ENCODE assay signal across 16 mouse cellular contexts in genomic region chr8:122902581-122902980, GRCm38 (mm10). TPM values are rescaled to one million over a fixed set of nuclear protein-coding genes. Genes with fewer than 3 reads are reported as not detected.
A peak's percentile ranks its signal among the peaks of the same experiment; 100 is the strongest.
DNase-seq lines count a peak whose midpoint lies in the region; ATAC-seq and TF ChIP-seq lines count a peak whose summit lies in the region.
"Had no signal": no experiment of that assay in that cellular context is flagged by ENCODE, and none has a peak within 500 bp of the region (broad histone marks: within the 10 kb centered on the region; RNA-seq: fewer than 3 reads in every experiment).

No protein-coding gene starts in this region.

- peaks cover 26% of the 10 kb centered on the region for H3K36me3 ChIP-seq in forebrain, embryonic 13.5 days (ENCODE audit: poor library complexity, severe bottlenecking)
- peaks cover 28% of the 10 kb centered on the region for H3K36me3 ChIP-seq in forebrain, embryonic 12.5 days (replicated peaks)

- TF ChIP-seq CTCF in layer of hippocampus, adult 2 months (conservative IDR thresholded peaks at IDR 0.05), result no peak

- no peak for DNase-seq in layer of hippocampus, adult 2 months (ENCODE audit: low spot score in 2 of 2)
- no peak for DNase-seq in layer of hippocampus, postnatal 25 days (ENCODE audit: extremely low spot score in 1 of 2, low spot score in 1 of 2)
- DNase-seq in adrenal gland, postnatal 10 days, result peak; percentile 59
- DNase-seq in brain, adult 2 months (ENCODE audit: low read depth, low spot score), result peak; percentile 51
- DNase-seq in right cerebral cortex, postnatal 14 days, result no peak
- DNase-seq: heart, postnatal 36 days; liver; lung, adult 2 months; lung, postnatal 36 days; retina, postnatal 1 day; thymus, adult 18-20 months had no signal

- no peaks in the 10 kb centered on the region for H3K27me3 ChIP-seq in forebrain, embryonic 13.5 days
- H3K27me3 ChIP-seq in forebrain, embryonic 12.5 days, result no peaks in the 10 kb centered on the region
- H3K27me3 ChIP-seq: embryonic facial prominence, embryonic 13.5 days; midbrain, embryonic 12.5 days had no signal

- peak overlapping the region; percentile 35 for H3K9ac ChIP-seq in forebrain, embryonic 13.5 days
- no peak overlapping the region; the same call in 1 of the 2 replicates for H3K9ac ChIP-seq in forebrain, embryonic 12.5 days
- H3K9ac ChIP-seq: embryonic facial prominence, embryonic 13.5 days; midbrain, embryonic 12.5 days had no signal

- no peak overlapping the region for H3K4me3 ChIP-seq in forebrain, embryonic 13.5 days
- no peak overlapping the region for H3K4me3 ChIP-seq in forebrain, embryonic 12.5 days (replicated peaks)
- H3K4me3 ChIP-seq in layer of hippocampus, adult 2 months, result no peak overlapping the region
- H3K4me3 ChIP-seq: embryonic facial prominence, embryonic 13.5 days; heart, embryonic 10.5 days; midbrain, embryonic 12.5 days had no signal

- peaks cover 5% of the 10 kb centered on the region; the same call in 1 of the 2 replicates for H3K4me1 ChIP-seq in forebrain, embryonic 13.5 days
- no peaks in the 10 kb centered on the region for H3K4me1 ChIP-seq in forebrain, embryonic 12.5 days
- H3K4me1 ChIP-seq: midbrain, embryonic 12.5 days had no signal

- H3K4me2 ChIP-seq in forebrain, embryonic 13.5 days, result no peak overlapping the region
- H3K4me2 ChIP-seq in forebrain, embryonic 12.5 days, result no peak overlapping the region
- H3K4me2 ChIP-seq: embryonic facial prominence, embryonic 13.5 days; midbrain, embryonic 12.5 days had no signal

- 59% methylated on average over 3 of the region's 3 CpGs for WGBS in forebrain, embryonic 13.5 days
- WGBS in forebrain, embryonic 12.5 days, result 65% methylated on average over 3 of the region's 3 CpGs

- no peaks in the 10 kb centered on the region for H3K9me3 ChIP-seq in forebrain, embryonic 13.5 days (replicated peaks)
- H3K9me3 ChIP-seq in forebrain, embryonic 12.5 days, result no peaks in the 10 kb centered on the region
- H3K9me3 ChIP-seq: embryonic facial prominence, embryonic 13.5 days; heart, embryonic 10.5 days; midbrain, embryonic 12.5 days had no signal

- H3K27ac ChIP-seq in forebrain, embryonic 13.5 days, result no peak overlapping the region
- no peak overlapping the region; the same call in 1 of the 2 replicates for H3K27ac ChIP-seq in forebrain, embryonic 12.5 days
- peak overlapping the region; percentile 73 for H3K27ac ChIP-seq in layer of hippocampus, adult 2 months
- H3K27ac ChIP-seq: embryonic facial prominence, embryonic 13.5 days; heart, embryonic 10.5 days; midbrain, embryonic 12.5 days had no signal

- ATAC-seq in forebrain, embryonic 13.5 days, result no peak
- no peak for ATAC-seq in forebrain, embryonic 12.5 days (ENCODE audit: low FRiP score)

RNA-seq across cellular contexts. Expression of gene Cdh15, which starts 54.8 kb away (rescaled TPM):
- polyA plus RNA-seq in forebrain, embryonic 13.5 days (2015; fragmentation: Nextera tagmentation; extraction: Ambion mirVana), result 0.28 and 0.74 TPM in 2 replicates
- polyA plus RNA-seq in forebrain, embryonic 12.5 days (2016; fragmentation: Nextera tagmentation; extraction: Ambion mirVana), result 0.51 and 0.73 TPM in 2 replicates
- total RNA-seq in layer of hippocampus, adult 2 months (2021), result under 1 TPM; 0.93 to 1.00 TPM
- 1 to 10 TPM in 1 of 2 experiments, under 1 TPM in 1; 0.70 to 1.2 TPM for total RNA-seq in layer of hippocampus, postnatal 25 days (2021)
- total RNA-seq in adrenal gland, postnatal 10 days (2021), result 1 to 10 TPM in 1 of 2 experiments, under 1 TPM in 1; 0.75 to 1.9 TPM
- total RNA-seq: heart, postnatal 36 days had no signal

Comparison
In these comparisons a context has a peak if more than half of its experiments do, and no peak if none do; other contexts are left out.
1. DNase-seq: peak in adrenal gland, postnatal 10 days (single experiment) and brain, adult 2 months (single experiment); none in layer of hippocampus, adult 2 months (0 of 2), layer of hippocampus, postnatal 25 days (0 of 2) and right cerebral cortex, postnatal 14 days (single experiment).